Mouse (Mus musculus): ENCODE measurements around the gene Cyfip2.

The Cyfip2 gene

DNA sequence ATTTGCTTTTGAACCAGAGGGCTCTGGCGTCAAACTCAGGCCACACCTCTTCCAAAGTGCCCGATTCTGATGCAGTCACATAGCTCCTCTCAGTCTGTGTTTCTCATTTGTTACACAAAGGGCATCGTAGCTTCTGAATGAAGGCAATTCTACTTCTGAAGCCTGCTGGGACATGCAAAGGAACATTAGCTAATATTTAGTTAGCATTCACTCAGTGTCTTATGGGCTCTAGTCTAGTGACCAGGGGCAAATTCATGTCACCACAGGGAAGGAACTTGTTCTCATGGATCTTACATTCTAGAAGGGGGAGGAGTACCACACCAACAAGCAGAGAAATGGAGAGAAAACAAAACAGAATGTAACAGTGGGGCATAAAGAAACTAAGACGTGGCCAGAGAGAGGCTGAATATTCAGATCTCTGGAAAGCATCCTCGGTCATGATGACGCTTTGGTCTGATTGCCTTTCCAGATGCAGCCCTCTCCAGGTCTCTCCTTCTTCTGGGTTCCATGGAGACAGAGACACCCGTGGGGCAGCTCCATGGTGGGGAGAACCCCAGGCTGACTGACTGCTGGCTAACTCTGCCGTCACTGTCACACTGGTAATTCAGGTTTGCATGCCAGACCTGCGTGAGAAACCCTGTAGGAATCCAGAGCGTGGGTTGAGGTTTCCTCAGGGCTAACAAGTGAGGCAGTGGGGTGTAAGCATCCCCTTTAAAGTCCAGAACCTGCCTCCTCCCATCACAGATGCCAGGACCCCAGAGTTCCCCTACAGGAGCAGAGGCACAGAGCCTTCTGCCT is 135.2 kb downstream of the Cyfip2 start:
- no peak for DNase-seq

DNA sequence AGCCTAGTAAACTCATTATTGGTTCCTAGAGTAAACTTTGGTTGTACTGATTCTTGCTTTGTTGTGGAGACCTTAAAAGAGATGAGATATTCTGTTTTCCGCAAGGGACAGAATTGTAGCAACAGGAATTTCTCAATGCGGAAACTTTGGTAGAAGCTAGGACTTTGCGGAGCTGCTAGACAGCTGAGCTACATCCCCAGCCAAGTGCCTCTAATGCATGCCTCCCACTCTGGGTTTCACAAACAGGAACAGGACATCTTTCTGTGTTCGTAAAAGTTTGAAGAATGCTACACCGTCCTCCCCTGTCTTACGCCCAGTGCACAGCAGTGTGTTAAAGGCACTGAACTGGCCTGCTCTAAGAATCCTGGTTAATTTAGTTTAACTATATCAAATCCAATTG is 136.5 kb downstream of the Cyfip2 start:
- no peak for DNase-seq

- no peak for DNase-seq
Measured at GRCm38 (mm10) chr11:46172128-46172527, 140.5 kb downstream of the Cyfip2 start.

- DNase-seq: peak; percentile 26
Measured at GRCm38 (mm10) chr11:46169908-46170307, 142.8 kb downstream of the Cyfip2 start.

DNA sequence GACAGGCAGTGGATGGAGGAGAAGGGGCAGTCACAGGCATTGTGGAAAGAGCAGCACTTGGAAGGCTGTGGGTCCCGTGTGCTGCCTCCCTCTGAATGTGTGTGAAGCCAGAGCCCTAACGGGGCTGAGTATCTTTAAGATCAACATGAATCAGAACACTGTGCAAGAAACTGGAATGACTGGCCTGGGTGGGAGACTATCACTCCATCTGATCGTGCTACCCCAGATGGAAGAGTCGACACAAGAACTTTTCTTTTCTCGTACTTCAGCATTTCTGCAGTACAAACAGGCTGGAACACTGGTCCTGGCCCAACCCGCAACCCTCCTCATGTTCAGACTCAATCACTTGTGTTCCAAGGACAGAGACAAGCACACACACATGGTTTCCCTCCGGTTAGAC is 144.2 kb downstream of the Cyfip2 start:
- no peak for DNase-seq

GRCm38 (mm10) chr11:46165866-46166585 is 146.6 kb downstream of the Cyfip2 start, which contains the start of gene Nipal4:
Gene Nipal4, minus strand, starts transcription at chr11:46166508.
- no peak for DNase-seq

DNA sequence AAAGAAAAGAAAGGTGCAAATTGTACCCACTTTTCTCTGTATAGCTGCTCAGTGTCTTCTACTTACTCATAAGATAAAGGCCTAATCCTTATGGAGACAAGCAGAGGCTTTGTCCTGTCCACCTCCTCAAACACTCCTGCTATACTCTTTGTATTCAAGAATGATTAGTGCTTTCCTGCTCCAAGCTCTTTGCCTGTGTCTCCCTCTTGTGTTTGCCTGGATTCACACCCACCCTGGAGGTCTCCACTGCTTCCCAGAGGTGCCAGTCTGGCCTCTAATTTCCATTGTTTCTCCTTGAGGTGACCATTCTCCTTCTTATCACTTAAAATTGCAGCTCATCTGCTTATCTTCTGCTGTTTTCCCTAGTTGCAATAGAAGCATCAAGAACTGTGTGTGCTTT is 155.2 kb downstream of the Cyfip2 start:
- DNase-seq: no peak

DNA sequence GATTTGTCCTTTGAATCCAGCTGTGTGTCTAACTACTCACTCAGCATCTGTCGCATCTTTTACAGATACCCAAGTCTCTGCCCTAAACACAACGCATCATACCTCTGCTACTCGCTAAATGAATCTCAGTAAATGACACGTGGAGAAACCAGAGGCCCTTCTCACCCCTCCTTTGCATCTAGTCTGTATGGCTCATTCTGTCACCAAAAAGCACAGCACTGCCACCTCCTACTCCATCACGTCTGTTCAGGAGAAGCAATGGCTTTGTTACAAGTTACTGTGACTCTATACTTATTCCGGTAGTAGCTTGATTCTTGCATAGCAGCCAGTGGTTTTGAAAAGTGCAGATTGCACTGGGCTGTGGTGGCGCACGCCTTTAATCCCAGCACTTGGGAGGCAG is 155.7 kb downstream of the Cyfip2 start:
- no peak for DNase-seq

- no peak for DNase-seq
Measured at GRCm38 (mm10) chr11:46146619-46147018, 166.0 kb downstream of the Cyfip2 start.

- DNase-seq: no peak
Measured at GRCm38 (mm10) chr11:46145163-46145875, 167.3 kb downstream of the Cyfip2 start.

Data from cerebellum, adult 9-11 months (tissue).